Mouse (Mus musculus) heart, postnatal 0 days (tissue): ENCODE data around the gene Plin4. TPM values are rescaled to one million over a fixed set of nuclear protein-coding genes. Genes with fewer than 3 reads are reported as not detected.
"Not testable (repeated sequence)": the region's sequence is repeated elsewhere in the genome, so short reads cannot be mapped to it uniquely, and the experiment has no call there.

Experiments
- ATAC-seq: fragments of 200-750 bp; cut with Nextera tagmentation; 2 replicates; pipeline ENCODE4 v1.8.0; 2017; ENCODE audit warnings: low read depth, moderate number of reproducible peaks, moderate library complexity; ENCODE audit not compliant: insufficient read depth
- DNase-seq: peaks from one replicate; pipeline ENCODE4 v3.0.0-alpha.2; 2016; ENCODE audit warnings: low spot score
- H3K27ac ChIP-seq: fragments of 300-500 bp; sonication (generic); 2 replicates; pipeline ENCODE4 v1.5.1; 2014; ENCODE audit warnings: low read depth, mild to moderate bottlenecking
- H3K27me3 ChIP-seq: fragments of 300-500 bp; sonication (generic); 2 replicates; pipeline ENCODE4 v1.6.1; 2014; ENCODE audit warnings: low read length, mixed read lengths; ENCODE audit not compliant: control insufficient read depth, insufficient read depth
- H3K36me3 ChIP-seq: fragments of 300-500 bp; sonication (generic); replicated peaks from 2 replicates; pipeline ENCODE4 v1.6.1; 2014; ENCODE audit warnings: low read length, mixed read lengths; ENCODE audit not compliant: control insufficient read depth, insufficient read depth
- H3K4me1 ChIP-seq: fragments of 300-500 bp; sonication (generic); 2 replicates; pipeline ENCODE4 v1.6.1; 2014; ENCODE audit warnings: antibody characterized with exemption; ENCODE audit not compliant: control insufficient read depth, insufficient read depth
- H3K4me2 ChIP-seq: fragments of 300-500 bp; sonication (generic); 2 replicates; pipeline ENCODE4 v1.6.1; 2014; ENCODE audit warnings: low read depth, mild to moderate bottlenecking, low read length, moderate library complexity
- H3K4me3 ChIP-seq: fragments of 300-500 bp; sonication (generic); 2 replicates; pipeline ENCODE4 v1.5.1; 2014; ENCODE audit warnings: low read depth, low read length
- H3K9ac ChIP-seq: fragments of 300-500 bp; sonication (generic); replicated peaks from 2 replicates; pipeline ENCODE4 v1.6.1; 2014; ENCODE audit warnings: low read depth, low read length, mixed read lengths
- H3K9me3 ChIP-seq: fragments of 300-500 bp; sonication (generic); replicated peaks from 2 replicates; pipeline ENCODE4 v1.6.1; 2016; ENCODE audit warnings: low read length; ENCODE audit not compliant: control insufficient read depth
- CTCF ChIP-seq: IDR thresholded peaks from 2 replicates; pipeline ENCODE4 v1.5.1; 2016; ENCODE audit warnings: antibody characterized with exemption, control low read depth, low read depth
- EP300 ChIP-seq: IDR thresholded peaks from 2 replicates; pipeline ENCODE4 v1.6.1; 2016; ENCODE audit warnings: antibody characterized with exemption, low read depth
- WGBS: fragments of 180-500 bp; shearing (Covaris S2); extraction: QIAGEN DNeasy Blood & Tissue Kit; methylation state at CpG from one replicate; pipeline ENCODE4 v1.1.7; 2014; 5-methylcytosine and 5-hydroxymethylcytosine counted together
- polyA plus RNA-seq: library from polyadenylated mRNA; unstranded; fragments of >200 nt; fragmentation: Nextera tagmentation; extraction: Ambion mirVana; gene quantifications from 2 replicates; pipeline ENCODE4 v1.2.1, GENCODE M21; 2015
- total RNA-seq: library from RNA; depleted of rRNA; stranded (reverse); fragments of >200 nt; gene quantifications from 2 replicates; pipeline ENCODE4 v1.2.3, GENCODE M21; 2014; ENCODE audit warnings: low replicate concordance

The Plin4 gene
- total and polyA plus RNA-seq, 2 experiments from 2014 or later: 9.4 to 88.5 TPM

DNA sequence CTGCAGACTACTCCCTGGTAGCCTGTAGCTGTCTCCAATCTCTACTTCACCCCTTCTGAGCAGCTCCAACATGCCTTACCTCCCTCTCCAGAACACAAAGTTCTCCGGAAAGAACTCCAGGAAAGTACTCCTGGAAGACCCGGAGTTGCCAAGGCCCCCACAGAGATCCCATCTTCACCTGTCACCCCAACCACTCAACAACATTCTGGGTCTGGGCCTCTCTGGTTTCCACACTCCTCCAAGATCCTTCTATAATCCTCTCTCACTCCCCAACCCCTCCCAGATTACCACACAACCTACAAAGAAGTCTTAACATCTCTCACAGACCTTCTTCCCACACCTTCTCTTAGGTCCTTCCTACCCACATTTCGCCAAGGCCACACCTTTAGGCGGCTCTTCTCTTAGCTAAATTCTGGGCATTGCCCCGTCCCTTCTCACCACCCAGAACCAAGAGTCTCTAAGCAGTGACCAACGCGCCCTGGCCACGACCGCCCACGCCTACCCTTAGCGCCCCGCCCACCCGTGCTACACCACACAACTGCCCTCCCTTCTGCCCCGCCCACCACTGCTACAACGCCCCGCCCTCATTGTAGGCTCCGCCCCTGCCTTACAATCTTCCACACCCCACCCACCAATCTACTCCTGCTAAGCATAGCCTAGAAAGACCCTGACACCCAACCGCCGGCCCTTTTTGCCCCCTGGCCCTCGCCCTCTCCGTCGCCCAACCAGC, 35.3 kb downstream of the Plin4 start:
- TF ChIP-seq CTCF (no peak), EP300 (no peak)
- H3K27ac ChIP-seq: peak overlapping the region; percentile 99
- DNase-seq: peak; percentile 84
- 7% methylated on average over 22 of the region's 22 CpGs for WGBS
- H3K9me3 ChIP-seq: no peaks in the 10 kb centered on the region
- ATAC-seq: peak; percentile 31
- H3K4me1 ChIP-seq: peaks cover 5% of the 10 kb centered on the region; the same call in 1 of the 2 replicates
- H3K4me3 ChIP-seq: peak overlapping the region; percentile 86
- peak overlapping the region; percentile 75 for H3K4me2 ChIP-seq
- peak overlapping the region; percentile 73 for H3K9ac ChIP-seq
- no peaks in the 10 kb centered on the region for H3K27me3 ChIP-seq
- peaks cover 43% of the 10 kb centered on the region for H3K36me3 ChIP-seq

DNA sequence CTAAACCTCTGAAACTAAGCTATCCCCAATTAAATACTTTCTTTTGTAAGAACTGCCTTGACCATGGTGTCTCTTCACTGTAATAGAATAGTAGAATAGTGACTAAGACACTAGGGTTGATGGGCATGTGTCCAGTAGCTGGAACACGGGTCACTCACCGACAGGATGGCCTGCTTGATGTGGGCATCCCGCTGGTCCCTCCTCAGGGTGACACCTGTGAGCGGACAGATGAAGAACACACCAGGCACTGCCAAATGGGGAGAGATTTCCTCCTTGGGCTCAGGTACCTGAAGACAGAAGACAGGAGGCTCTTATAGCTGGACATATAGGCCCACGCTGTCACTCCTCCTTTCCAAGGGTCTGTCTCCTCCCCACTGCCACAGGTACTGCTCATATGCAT, 37.4 kb downstream of the Plin4 start:
- peaks cover 63% of the 10 kb centered on the region for H3K36me3 ChIP-seq
- no peaks in the 10 kb centered on the region for H3K9me3 ChIP-seq
- peaks cover 5% of the 10 kb centered on the region; the same call in 1 of the 2 replicates for H3K4me1 ChIP-seq
- H3K4me3 ChIP-seq: no peak overlapping the region
- no peak overlapping the region for H3K4me2 ChIP-seq
- ATAC-seq: no peak
- 83% methylated on average over 5 of the region's 5 CpGs for WGBS
- no peak overlapping the region for H3K27ac ChIP-seq
- no peaks in the 10 kb centered on the region for H3K27me3 ChIP-seq
- no peak for DNase-seq
- H3K9ac ChIP-seq: no peak overlapping the region
- no peak for TF ChIP-seq EP300
- TF ChIP-seq CTCF: no peak

DNA sequence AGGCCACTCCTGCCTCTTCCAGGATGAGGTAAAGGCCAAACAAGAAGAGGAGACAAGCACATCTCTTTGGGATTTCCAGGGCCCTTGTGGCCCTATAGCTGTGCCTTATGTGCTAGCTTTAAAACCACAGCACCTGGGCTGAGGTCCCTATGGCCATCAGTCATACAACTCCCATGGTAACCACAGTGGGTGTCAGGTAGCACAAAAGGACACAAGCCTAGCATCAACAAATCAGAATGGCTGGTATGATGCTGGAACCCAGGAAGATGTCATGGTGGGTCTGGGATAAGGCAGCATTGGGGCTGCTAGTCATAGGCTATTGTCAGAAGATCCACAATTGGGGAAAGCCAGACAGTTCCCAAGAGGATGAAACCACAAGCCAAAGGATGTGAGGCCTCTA, 38.5 kb downstream of the Plin4 start:
- Histone ChIP-seq H3K4me1 (peaks cover 5% of the 10 kb centered on the region; the same call in 1 of the 2 replicates), H3K4me3 (no peak overlapping the region), H3K36me3 (peaks cover 73% of the 10 kb centered on the region), H3K27ac (no peak overlapping the region), H3K9me3 (no peaks in the 10 kb centered on the region), H3K4me2 (no peak overlapping the region), H3K9ac (no peak overlapping the region), H3K27me3 (no peaks in the 10 kb centered on the region)
- ATAC-seq (no peak), DNase-seq (no peak)
- TF ChIP-seq EP300: no peak
- no peak for TF ChIP-seq CTCF

DNA sequence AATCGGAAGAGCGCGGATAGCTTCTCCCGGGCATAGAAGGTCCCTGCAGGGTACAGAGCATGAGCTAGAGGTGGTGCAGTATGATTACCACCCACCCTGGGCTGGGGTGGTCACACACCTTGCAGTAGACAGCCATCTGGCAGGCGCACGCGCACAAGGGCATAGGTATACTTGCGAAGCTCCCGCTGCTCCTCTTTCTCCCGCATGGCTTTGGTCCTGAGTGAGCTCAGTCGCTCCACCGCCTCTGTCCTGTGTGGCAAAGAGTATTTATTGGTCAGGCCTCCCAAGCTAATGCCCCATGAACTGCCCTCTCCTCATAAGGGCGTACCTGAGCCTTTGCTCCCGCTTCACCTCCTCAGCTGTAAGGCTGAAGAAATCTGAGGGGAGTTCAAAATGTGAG, 40.5 kb downstream of the Plin4 start:
- no peak for ATAC-seq
- Histone ChIP-seq H3K36me3 (peaks cover 91% of the 10 kb centered on the region), H3K27me3 (no peaks in the 10 kb centered on the region), H3K4me2 (no peak overlapping the region), H3K9me3 (no peaks in the 10 kb centered on the region), H3K27ac (no peak overlapping the region), H3K9ac (no peak overlapping the region), H3K4me3 (no peak overlapping the region), H3K4me1 (0 out of 2 replicates have a peak, but pooled peaks cover 2% of the 10 kb centered on the region)
- DNase-seq: no peak
- 94% methylated on average over 14 of the region's 14 CpGs for WGBS
- TF ChIP-seq CTCF (no peak), EP300 (no peak)

DNA sequence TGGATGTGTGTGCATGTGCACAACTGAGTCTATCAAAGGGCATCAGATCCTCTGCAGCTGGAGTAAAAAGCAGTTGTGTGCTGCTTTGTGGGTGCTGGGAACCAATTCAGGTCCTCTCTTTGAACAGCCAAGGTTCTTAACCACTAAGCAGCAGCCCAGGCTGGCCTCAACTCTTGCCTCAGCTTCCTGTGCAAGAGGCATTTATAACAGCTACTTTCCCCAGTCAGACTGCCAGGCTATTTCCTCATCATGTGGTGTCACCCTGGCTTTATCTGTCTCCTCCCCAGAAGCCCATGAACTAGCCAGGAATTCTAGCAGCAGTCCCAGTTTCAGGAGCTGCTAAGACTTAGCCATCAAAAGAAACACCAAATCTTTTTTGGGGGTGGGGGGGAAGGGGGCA, 43.2 kb downstream of the Plin4 start:
- DNase-seq (no peak), ATAC-seq (no peak)
- TF ChIP-seq CTCF (no peak), EP300 (no peak)
- H3K36me3 ChIP-seq: peaks cover 93% of the 10 kb centered on the region
- no peaks in the 10 kb centered on the region for H3K27me3 ChIP-seq
- H3K4me1 ChIP-seq: no peaks in the 10 kb centered on the region
- H3K4me3 ChIP-seq: no peak overlapping the region
- H3K9me3 ChIP-seq: no peaks in the 10 kb centered on the region
- no peak overlapping the region for H3K4me2 ChIP-seq
- no peak overlapping the region for H3K27ac ChIP-seq
- H3K9ac ChIP-seq: no peak overlapping the region

DNA sequence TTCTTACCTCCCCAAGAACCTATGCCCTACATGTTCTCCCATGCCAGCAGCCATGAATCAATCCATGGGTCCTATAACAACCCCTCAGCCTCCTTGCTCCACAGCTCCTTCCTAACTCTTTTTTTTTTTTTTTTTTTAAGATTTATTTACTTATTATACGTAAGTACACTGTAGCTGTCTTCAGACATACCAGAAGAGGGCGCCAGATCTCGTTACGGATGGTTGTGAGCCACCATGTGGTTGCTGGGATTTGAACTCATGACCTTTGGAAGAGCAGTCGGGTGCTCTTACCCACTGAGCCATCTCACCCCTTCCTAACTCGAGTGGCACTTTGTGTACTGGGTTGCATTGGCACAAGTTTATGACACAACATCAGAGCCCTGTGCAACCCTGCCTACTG, 43.9 kb downstream of the Plin4 start:
- H3K4me1 ChIP-seq, DNase-seq, H3K4me2 ChIP-seq, H3K9me3 ChIP-seq, ATAC-seq, H3K9ac ChIP-seq, H3K27ac ChIP-seq, H3K27me3 ChIP-seq, H3K4me3 ChIP-seq: not testable (repeated sequence)
- WGBS: 83% methylated on average over 6 of the region's 6 CpGs
- H3K36me3 ChIP-seq: peaks cover 92% of the 10 kb centered on the region
